Mouse (Mus musculus) spleen, postnatal 14 days (tissue): Measurements from ENCODE around the gene Slc38a9.
A peak's percentile ranks its signal among the peaks of the same experiment; 100 is the strongest.

Experiments
- DNase-seq, 2 experiments: peaks; one replicate each; pipeline ENCODE4 v3.0.0; 2021 to 2022; ENCODE audit warnings: low spot score in 2 of 2

Gene Slc38a9

GRCm38 (mm10) chr13:112660574-112661381, at the start of gene Slc38a9:
Slc38a9 (plus strand) TSS chr13:112660751.
- DNase-seq: peak; percentile 81 to 88

- no peak for DNase-seq
Observed at GRCm38 (mm10) chr13:112621592-112621991, 39.0 kb upstream of the Slc38a9 start.

- DNase-seq: no peak
Observed at GRCm38 (mm10) chr13:112623656-112624055, 36.9 kb upstream of the Slc38a9 start.

GRCm38 (mm10) chr13:112624622-112625021, 35.9 kb upstream of the Slc38a9 start:
- no peak for DNase-seq

GRCm38 (mm10) chr13:112625566-112625965, 35.0 kb upstream of the Slc38a9 start:
- DNase-seq: no peak

GRCm38 (mm10) chr13:112635174-112635837, 25.2 kb upstream of the Slc38a9 start:
- DNase-seq: no peak

- DNase-seq: no peak
Observed at GRCm38 (mm10) chr13:112636498-112636897, 24.1 kb upstream of the Slc38a9 start.

- peak in 1 of 2 experiments; percentile 10 for DNase-seq
Observed at GRCm38 (mm10) chr13:112639111-112639510, 21.4 kb upstream of the Slc38a9 start.

- no peak for DNase-seq
Observed at GRCm38 (mm10) chr13:112642897-112643296, 17.7 kb upstream of the Slc38a9 start.

GRCm38 (mm10) chr13:112644996-112645395, 15.6 kb upstream of the Slc38a9 start:
- no peak for DNase-seq

GRCm38 (mm10) chr13:112645529-112646186, 14.9 kb upstream of the Slc38a9 start:
- no peak for DNase-seq

- no peak for DNase-seq
Observed at GRCm38 (mm10) chr13:112651183-112651582, 9.4 kb upstream of the Slc38a9 start.

- DNase-seq: no peak
Observed at GRCm38 (mm10) chr13:112652205-112652604, 8.3 kb upstream of the Slc38a9 start, which contains the start of gene Ddx4. Ddx4 (minus strand) TSS chr13:112652475.

- no peak for DNase-seq
Observed at GRCm38 (mm10) chr13:112659986-112660573, 471 bp upstream of the Slc38a9 start.

- no peak for DNase-seq
Observed at GRCm38 (mm10) chr13:112661687-112662086, 1.1 kb downstream of the Slc38a9 start.

- DNase-seq: no peak
Observed at GRCm38 (mm10) chr13:112666433-112667024, 6.0 kb downstream of the Slc38a9 start.

- no peak for DNase-seq
Observed at GRCm38 (mm10) chr13:112667215-112667614, 6.7 kb downstream of the Slc38a9 start.

GRCm38 (mm10) chr13:112671708-112672107, 11.2 kb downstream of the Slc38a9 start:
- DNase-seq: no peak

GRCm38 (mm10) chr13:112672797-112673196, 12.2 kb downstream of the Slc38a9 start:
- DNase-seq: no peak

GRCm38 (mm10) chr13:112673899-112674447, 13.4 kb downstream of the Slc38a9 start:
- peak in 1 of 2 experiments; percentile 33 for DNase-seq

- DNase-seq: peak in 1 of 2 experiments; percentile 21
Observed at GRCm38 (mm10) chr13:112678154-112678553, 17.6 kb downstream of the Slc38a9 start.
